Mouse (Mus musculus) heart, embryonic 11.5 days (tissue): Measurements from ENCODE around the gene Ubxn11. TPM values are rescaled to one million over a fixed set of nuclear protein-coding genes. Genes with fewer than 3 reads are reported as not detected.

ENCODE experiments used
- ATAC-seq: fragments of 200-750 bp; cut with Nextera tagmentation; replicated peaks from 2 replicates; pipeline ENCODE4 v1.8.0; 2017; ENCODE audit warnings: moderate library complexity; ENCODE audit not compliant: insufficient number of reproducible peaks, low FRiP score, low TSS enrichment
- H3K27ac ChIP-seq: fragments of 300-500 bp; sonication (generic); 2 replicates; pipeline ENCODE4 v1.5.1; 2014; ENCODE audit warnings: mild to moderate bottlenecking, low read depth, low read length
- H3K27me3 ChIP-seq: fragments of 300-500 bp; sonication (generic); 2 replicates; pipeline ENCODE4 v1.6.1; 2014; ENCODE audit warnings: mild to moderate bottlenecking, low read length, mixed read lengths; ENCODE audit not compliant: control insufficient read depth, insufficient read depth
- H3K36me3 ChIP-seq: fragments of 300-500 bp; sonication (generic); 2 replicates; pipeline ENCODE4 v1.6.1; 2014; ENCODE audit warnings: mild to moderate bottlenecking, low read length, moderate library complexity, mixed read lengths; ENCODE audit not compliant: control insufficient read depth, insufficient read depth
- H3K4me1 ChIP-seq: fragments of 300-500 bp; sonication (generic); 2 replicates; pipeline ENCODE4 v1.6.1; 2014; ENCODE audit warnings: low read length; ENCODE audit not compliant: control insufficient read depth, insufficient read depth
- H3K4me2 ChIP-seq: fragments of 300-500 bp; sonication (generic); 2 replicates; pipeline ENCODE4 v1.6.1; 2014; ENCODE audit warnings: mild to moderate bottlenecking, moderate library complexity
- H3K4me3 ChIP-seq: fragments of 300-500 bp; sonication (generic); 2 replicates; pipeline ENCODE4 v1.5.1; 2014; ENCODE audit warnings: low read depth, low read length
- H3K9ac ChIP-seq: fragments of 300-500 bp; sonication (generic); 2 replicates; pipeline ENCODE4 v1.6.1; 2014; ENCODE audit warnings: mild to moderate bottlenecking, low read depth, low read length, moderate library complexity
- H3K9me3 ChIP-seq: fragments of 300-500 bp; sonication (generic); replicated peaks from 2 replicates; pipeline ENCODE4 v1.6.1; 2016; ENCODE audit warnings: low read length; ENCODE audit not compliant: control insufficient read depth
- WGBS: fragments of 180-500 bp; shearing (Covaris S2); extraction: QIAGEN DNeasy Blood & Tissue Kit; methylation state at CpG from one replicate; pipeline ENCODE4 v1.1.7; 2014; ENCODE audit not compliant: insufficient replicate concordance; 5-methylcytosine and 5-hydroxymethylcytosine counted together
- polyA plus RNA-seq: library from polyadenylated mRNA; unstranded; fragments of >200 nt; fragmentation: Nextera tagmentation; extraction: Ambion mirVana; gene quantifications from 2 replicates; pipeline ENCODE4 v1.2.1, GENCODE M21; 2014

Ubxn11 gene
- 2.0 and 3.2 TPM in 2 replicates for polyA plus RNA-seq

DNA sequence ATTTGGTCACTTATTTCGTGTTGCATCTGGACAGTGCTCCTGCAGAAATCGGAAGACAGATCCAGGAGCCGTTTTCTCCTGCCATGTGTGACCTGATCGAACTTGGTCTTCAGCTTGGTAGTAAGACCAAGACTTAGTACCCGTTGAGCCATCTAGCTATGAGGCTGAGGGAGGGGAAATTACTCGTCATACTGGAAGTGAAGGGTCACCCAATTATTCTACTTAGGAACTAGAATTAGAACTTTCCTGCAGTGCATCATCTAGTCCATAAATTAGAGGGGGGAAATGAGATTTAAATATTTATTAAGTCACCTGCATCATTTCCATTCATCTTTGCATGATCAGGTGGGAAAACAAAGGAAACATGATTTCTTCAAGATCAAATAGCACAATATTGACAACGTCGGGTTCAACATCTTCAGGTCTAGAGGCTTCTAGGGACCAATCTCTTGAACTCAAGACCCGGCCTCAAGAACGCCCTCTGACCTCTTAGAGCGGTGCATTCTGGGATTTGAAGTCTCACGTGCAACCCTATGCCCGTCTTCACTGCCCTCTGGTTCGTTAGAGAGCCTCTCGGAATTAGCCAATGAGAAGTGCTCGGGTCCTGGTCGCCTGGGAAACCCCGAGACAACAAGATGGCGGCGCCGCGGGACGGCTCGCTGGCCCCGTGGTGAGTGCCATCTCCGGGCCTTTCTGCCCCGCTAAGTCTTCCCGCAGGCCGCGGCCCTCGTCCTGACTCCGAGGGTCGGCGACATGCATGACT lies at the start of gene Ubxn11:
Gene Ubxn11, plus strand, starts transcription at position 592 of the 763 bp plus-strand sequence.
- 18% methylated on average over 34 of the region's 34 CpGs for WGBS
- ATAC-seq, result peak; percentile 83
- Histone ChIP-seq H3K9ac (peak within 1 kb of the TSS; percentile 50), H3K27me3 (no peaks in the 10 kb centered on the region), H3K9me3 (no peaks in the 10 kb centered on the region), H3K36me3 (no peaks in the 10 kb centered on the region), H3K4me3 (peak within 1 kb of the TSS; percentile 68), H3K4me1 (peaks cover 6% of the 10 kb centered on the region; the same call in 1 of the 2 replicates), H3K27ac (no peak within 1 kb of the TSS), H3K4me2 (peak within 1 kb of the TSS; percentile 74)

DNA sequence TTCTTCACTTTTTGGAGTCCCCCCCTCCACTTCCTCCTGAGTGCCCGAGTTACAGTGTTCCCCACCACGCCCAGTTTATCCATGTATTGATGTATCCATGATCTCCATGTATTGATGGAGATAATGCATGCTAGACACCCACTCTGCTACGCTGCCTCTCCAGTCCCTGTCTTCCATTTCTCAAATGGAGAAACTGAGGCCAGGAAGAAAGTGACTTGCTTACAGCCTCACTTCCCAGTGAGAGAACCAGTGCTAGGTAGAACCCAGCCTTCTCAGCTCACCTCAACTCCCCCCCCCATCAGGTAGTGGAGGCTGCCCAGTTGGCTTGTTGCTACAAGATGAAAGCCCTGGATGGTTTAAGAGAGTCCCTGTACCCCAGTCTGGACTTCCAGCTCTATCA lies 48.8 kb upstream of the Ubxn11 start, which contains the start of gene Zfp683:
Gene Zfp683, plus strand, starts transcription at position 301 of the 400 bp plus-strand sequence.
- no peak for ATAC-seq
- no peak within 1 kb of the TSS for H3K4me3 ChIP-seq
- no peaks in the 10 kb centered on the region for H3K36me3 ChIP-seq
- H3K4me1 ChIP-seq, result peaks cover 8% of the 10 kb centered on the region
- H3K9me3 ChIP-seq, result no peaks in the 10 kb centered on the region
- peak within 1 kb of the TSS; percentile 31 for H3K4me2 ChIP-seq
- 0 out of 2 replicates have a peak, but pooled peaks cover 3% of the 10 kb centered on the region for H3K27me3 ChIP-seq
- WGBS, result 88% methylated on average over 3 of the region's 3 CpGs
- 0 out of 2 replicates have a peak within 1 kb of the TSS, but pooled peaks have one; percentile 15 for H3K27ac ChIP-seq
- 0 out of 2 replicates have a peak within 1 kb of the TSS, but pooled peaks have one; percentile 43 for H3K9ac ChIP-seq

DNA sequence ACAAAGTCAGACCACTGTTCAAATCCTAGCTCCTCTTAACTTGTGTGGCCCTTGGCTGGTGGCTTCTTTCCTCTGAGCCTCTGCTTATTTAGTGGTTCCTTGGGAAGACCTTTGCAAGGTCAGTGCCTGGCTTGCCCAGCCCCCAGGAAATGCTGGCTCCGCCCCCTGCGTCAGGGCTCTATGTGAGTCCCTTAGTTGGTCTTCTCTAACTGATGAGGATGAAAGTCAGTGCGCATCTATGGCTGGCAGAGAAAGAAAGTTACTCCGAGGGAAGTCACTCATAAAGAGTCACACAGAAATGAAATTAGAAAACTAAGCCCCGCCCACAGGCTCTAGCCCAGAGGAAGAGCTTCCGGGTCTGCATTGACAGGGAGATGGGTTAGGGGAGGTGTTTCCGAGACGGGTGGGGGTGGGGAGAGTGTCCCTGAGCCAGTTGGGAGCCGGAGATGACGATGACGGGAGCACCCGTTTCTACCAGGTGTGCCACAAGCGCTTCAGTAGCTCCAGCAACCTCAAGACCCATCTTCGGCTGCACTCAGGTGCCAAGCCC lies 44.1 kb upstream of the Ubxn11 start:
- H3K4me1 ChIP-seq, result no peaks in the 10 kb centered on the region
- H3K9me3 ChIP-seq, result no peaks in the 10 kb centered on the region
- H3K9ac ChIP-seq, result no peak overlapping the region
- H3K36me3 ChIP-seq, result no peaks in the 10 kb centered on the region
- H3K4me3 ChIP-seq, result peak overlapping the region; percentile 9; the same call in 1 of the 2 replicates
- ATAC-seq, result no peak
- WGBS, result 16% methylated on average over 14 of the region's 14 CpGs
- H3K4me2 ChIP-seq, result peak overlapping the region; percentile 49
- peaks cover 18% of the 10 kb centered on the region for H3K27me3 ChIP-seq
- no peak overlapping the region for H3K27ac ChIP-seq

DNA sequence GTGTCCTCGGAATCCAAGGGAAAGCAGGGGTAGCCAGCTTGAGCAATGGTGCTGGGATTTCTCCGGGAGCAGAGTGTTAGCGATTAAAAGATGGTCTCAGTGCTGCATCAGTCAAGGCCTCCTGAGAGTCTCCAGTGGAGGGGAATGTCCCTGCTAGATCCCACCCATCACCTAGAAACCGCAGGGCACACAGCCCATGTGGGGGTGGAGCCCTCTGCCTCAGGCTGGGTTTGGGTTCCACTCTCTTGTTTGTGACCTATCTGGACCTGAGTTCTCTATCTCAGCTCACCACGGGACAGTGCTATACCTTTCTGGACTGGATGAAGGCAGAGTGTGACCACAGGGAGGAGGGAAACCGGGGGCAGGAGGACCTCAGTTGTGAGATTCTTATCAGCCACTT lies 43.5 kb upstream of the Ubxn11 start:
- Histone ChIP-seq H3K27ac (no peak overlapping the region), H3K9me3 (no peaks in the 10 kb centered on the region), H3K36me3 (no peaks in the 10 kb centered on the region), H3K9ac (no peak overlapping the region), H3K27me3 (peaks cover 21% of the 10 kb centered on the region), H3K4me1 (no peaks in the 10 kb centered on the region), H3K4me2 (no peak overlapping the region), H3K4me3 (no peak overlapping the region)
- WGBS, result 61% methylated on average over 6 of the region's 6 CpGs
- no peak for ATAC-seq

DNA sequence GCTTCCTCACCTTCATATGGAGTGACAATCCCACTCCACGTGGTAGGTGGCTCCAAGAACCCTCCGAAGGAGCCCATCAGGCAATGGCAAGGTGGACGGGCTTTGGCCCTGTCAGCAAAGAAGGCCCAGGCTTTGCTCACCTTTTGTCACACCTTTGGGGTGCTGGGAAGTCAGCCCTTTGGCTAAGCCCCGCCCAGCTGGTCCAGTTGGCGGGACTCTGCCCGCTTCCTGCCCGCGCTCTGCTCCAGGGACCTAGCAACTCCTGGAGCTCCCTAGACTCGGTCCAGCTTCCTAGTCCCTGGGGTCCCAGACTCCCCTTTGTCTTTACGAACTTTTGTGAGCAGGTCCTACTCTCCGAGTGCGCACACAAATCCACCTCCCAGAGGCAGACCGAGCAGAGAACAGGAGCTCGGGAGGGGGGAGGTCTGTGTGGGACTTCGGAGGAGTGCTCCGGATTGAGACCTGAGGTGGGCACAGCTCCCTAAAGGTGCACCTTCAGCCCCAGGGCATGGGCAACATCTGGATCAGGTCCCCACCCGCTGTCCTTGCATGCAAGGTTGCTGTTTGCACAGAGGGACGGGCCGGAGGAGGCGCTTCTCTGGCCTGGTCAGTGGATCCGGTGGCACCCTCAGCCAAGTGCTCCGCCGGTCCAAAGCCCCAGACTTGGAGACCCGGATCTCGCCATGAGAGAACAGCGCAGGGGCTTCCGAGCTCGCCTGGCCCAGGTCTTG lies 42.1 kb upstream of the Ubxn11 start, which contains the start of gene Crybg2:
Gene Crybg2, plus strand, starts transcription at position 681 of the 731 bp plus-strand sequence.
- H3K27me3 ChIP-seq, result peaks cover 26% of the 10 kb centered on the region
- H3K36me3 ChIP-seq, result no peaks in the 10 kb centered on the region
- 0 out of 2 replicates have a peak within 1 kb of the TSS, but pooled peaks have one; percentile 30 for H3K9ac ChIP-seq
- no peaks in the 10 kb centered on the region for H3K4me1 ChIP-seq
- no peak for ATAC-seq
- 30% methylated on average over 28 of the region's 28 CpGs for WGBS
- peak within 1 kb of the TSS; percentile 28 for H3K4me2 ChIP-seq
- H3K27ac ChIP-seq, result no peak within 1 kb of the TSS
- H3K4me3 ChIP-seq, result no peak within 1 kb of the TSS; the same call in 1 of the 2 replicates
- H3K9me3 ChIP-seq, result no peaks in the 10 kb centered on the region

DNA sequence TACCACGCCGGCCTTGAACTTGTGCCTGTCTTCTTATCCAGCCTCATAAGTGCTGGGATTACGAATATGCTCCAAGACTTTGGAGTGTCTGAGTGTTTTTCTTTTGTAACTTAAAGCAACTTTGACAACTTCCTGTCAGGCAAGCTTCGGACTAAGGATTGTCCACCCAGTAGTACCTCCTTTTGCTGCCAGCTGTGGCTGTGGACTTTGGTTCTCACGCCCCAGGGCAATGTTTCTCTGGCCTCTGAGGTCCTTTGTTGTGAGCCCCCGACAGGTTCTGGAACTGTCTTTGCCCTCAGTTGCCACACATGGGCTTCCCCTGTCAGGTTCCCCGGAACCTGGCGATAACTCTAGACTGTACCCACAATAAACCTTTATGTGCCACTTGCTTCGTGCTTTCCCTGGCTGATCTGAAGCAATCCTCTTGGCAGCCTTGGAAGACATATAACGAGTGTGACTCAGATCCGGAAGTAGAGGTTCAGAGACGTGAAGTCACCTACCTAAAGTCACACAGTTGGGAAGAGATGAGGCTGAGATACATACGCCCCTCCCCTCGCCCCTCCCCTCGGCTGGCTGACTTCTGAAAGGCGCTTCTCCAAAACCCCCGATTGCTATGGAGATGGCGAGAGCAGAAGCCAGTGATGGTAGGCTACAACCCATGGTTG lies 41.1 kb upstream of the Ubxn11 start:
- Histone ChIP-seq H3K4me1 (no peaks in the 10 kb centered on the region), H3K36me3 (no peaks in the 10 kb centered on the region), H3K4me3 (no peak overlapping the region), H3K27me3 (peaks cover 31% of the 10 kb centered on the region), H3K4me2 (no peak overlapping the region), H3K9me3 (no peaks in the 10 kb centered on the region), H3K9ac (no peak overlapping the region), H3K27ac (no peak overlapping the region)
- 51% methylated on average over 18 of the region's 18 CpGs for WGBS
- ATAC-seq, result no peak

DNA sequence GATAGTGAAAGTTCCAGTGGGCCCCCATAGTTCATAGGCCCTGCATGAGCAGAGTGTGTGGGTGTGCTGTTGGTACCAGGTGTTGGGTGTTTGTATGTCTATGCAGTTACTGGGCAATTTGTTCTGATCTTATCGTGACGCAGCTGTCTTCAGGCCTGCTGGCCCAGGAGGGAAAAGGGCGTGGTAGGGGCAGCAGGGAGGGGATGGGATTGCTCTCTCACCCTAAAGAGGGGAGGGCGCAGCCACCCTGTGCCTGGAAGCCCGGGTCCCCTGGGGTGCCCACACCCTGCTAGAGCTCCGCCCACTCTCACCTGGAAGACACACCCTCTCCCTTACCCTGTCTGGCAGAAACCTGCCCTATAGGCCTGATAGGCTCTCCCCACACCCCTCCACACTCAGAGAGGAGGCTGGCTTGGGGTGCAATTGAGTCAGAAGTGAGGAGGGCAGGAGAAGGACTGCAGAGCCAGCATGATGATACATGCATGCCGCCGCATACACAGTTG lies 40.4 kb upstream of the Ubxn11 start:
- no peaks in the 10 kb centered on the region for H3K36me3 ChIP-seq
- H3K9me3 ChIP-seq, result no peaks in the 10 kb centered on the region
- no peak for ATAC-seq
- H3K4me1 ChIP-seq, result no peaks in the 10 kb centered on the region
- no peak overlapping the region for H3K9ac ChIP-seq
- H3K4me3 ChIP-seq, result no peak overlapping the region
- no peak overlapping the region for H3K4me2 ChIP-seq
- peaks cover 32% of the 10 kb centered on the region for H3K27me3 ChIP-seq
- WGBS, result 48% methylated on average over 8 of the region's 8 CpGs
- H3K27ac ChIP-seq, result no peak overlapping the region

DNA sequence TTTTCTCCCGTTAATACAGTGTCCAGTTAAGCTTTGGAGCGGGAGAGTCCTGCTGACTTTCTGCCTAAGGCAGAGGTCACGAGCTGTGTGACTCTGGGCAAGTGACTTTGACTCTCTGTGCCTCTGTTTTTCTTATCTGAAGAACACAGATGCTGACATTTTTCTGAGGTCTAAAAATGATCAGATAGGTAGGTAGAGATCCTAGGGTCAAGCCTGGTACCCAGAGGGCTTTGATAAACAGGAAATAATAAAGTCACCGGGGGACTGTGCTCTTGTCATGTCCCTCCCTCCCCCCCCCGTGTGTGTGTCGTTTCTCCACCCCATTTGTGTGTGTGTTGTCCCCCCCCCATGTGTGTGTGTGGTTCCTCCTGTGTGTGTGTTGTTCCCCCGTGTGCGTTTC lies 39.8 kb upstream of the Ubxn11 start:
- WGBS, result 62% methylated on average over 8 of the region's 8 CpGs
- peaks cover 36% of the 10 kb centered on the region for H3K27me3 ChIP-seq

More for the DNA sequence above, 39.8 kb upstream of the Ubxn11 start:
- Histone ChIP-seq H3K9me3 (no peaks in the 10 kb centered on the region), H3K27ac (no peak overlapping the region), H3K4me2 (no peak overlapping the region), H3K36me3 (no peaks in the 10 kb centered on the region), H3K4me3 (no peak overlapping the region), H3K9ac (no peak overlapping the region), H3K4me1 (no peaks in the 10 kb centered on the region)
- ATAC-seq, result no peak
